Mouse (Mus musculus) liver, embryonic 14.5 days (tissue): ENCODE data around the gene Selenos.

ENCODE experiments used
- CTCF ChIP-seq: IDR thresholded peaks from 2 replicates; pipeline ENCODE4 v1.5.1; 2016; ENCODE audit warnings: antibody characterized with exemption, low read depth, control low read depth
- EP300 ChIP-seq: IDR thresholded peaks from 2 replicates; pipeline ENCODE4 v1.6.1; 2016; ENCODE audit warnings: antibody characterized with exemption, low read depth

- no peak for TF ChIP-seq CTCF
- no peak for TF ChIP-seq EP300
These were observed 54.7 kb downstream of the Selenos start for GRCm38 (mm10) chr7:66134154-66134553.
